Mouse (Mus musculus) layer of hippocampus, postnatal 14 days (tissue): ENCODE results near the gene Esam. TPM values are rescaled to one million over a fixed set of nuclear protein-coding genes. Genes with fewer than 3 reads are reported as not detected.

ENCODE experiments used
- DNase-seq, 2 experiments: peaks; one replicate each; pipeline ENCODE4 v3.0.0; 2021 to 2022; ENCODE audit warnings: low spot score in 2 of 2, mixed read lengths in 1 of 2
- total RNA-seq, 2 experiments: library from RNA; stranded (reverse); gene quantifications; 2 replicates each; pipeline ENCODE4 v1.2.3; 2021

Gene Esam
- total RNA-seq, 2 experiments from 2014 or later, result 26.9 to 27.8 TPM

GRCm38 (mm10) chr9:37554279-37554678, 26.4 kb downstream of the Esam start:
- no peak for DNase-seq

GRCm38 (mm10) chr9:37554838-37555748, 27.2 kb downstream of the Esam start, which contains the start of gene Siae:
Gene Siae (plus strand): TSS chr9:37555698.
- no peak for DNase-seq

- DNase-seq, result peak in 1 of 2 experiments; percentile 67
Observed at GRCm38 (mm10) chr9:37556366-37556765, 28.5 kb downstream of the Esam start.

GRCm38 (mm10) chr9:37560617-37561016, 32.7 kb downstream of the Esam start:
- no peak for DNase-seq

- DNase-seq, result no peak
Observed at GRCm38 (mm10) chr9:37563805-37564204, 35.9 kb downstream of the Esam start.

GRCm38 (mm10) chr9:37567019-37567418, 39.1 kb downstream of the Esam start:
- DNase-seq, result no peak

GRCm38 (mm10) chr9:37567454-37567853, 39.6 kb downstream of the Esam start:
- no peak for DNase-seq

GRCm38 (mm10) chr9:37567892-37568604, 40.2 kb downstream of the Esam start:
- DNase-seq, result peak in 1 of 2 experiments; percentile 55

- no peak for DNase-seq
Observed at GRCm38 (mm10) chr9:37568605-37569214, 40.8 kb downstream of the Esam start.

- DNase-seq, result no peak
Observed at GRCm38 (mm10) chr9:37569231-37569835, 41.5 kb downstream of the Esam start.

GRCm38 (mm10) chr9:37572204-37572876, 44.5 kb downstream of the Esam start:
- no peak for DNase-seq

GRCm38 (mm10) chr9:37576436-37576930, 48.6 kb downstream of the Esam start:
- peak; percentile 40 to 53 for DNase-seq

- no peak for DNase-seq
Observed at GRCm38 (mm10) chr9:37583594-37583993, 55.7 kb downstream of the Esam start.

- no peak for DNase-seq
Observed at GRCm38 (mm10) chr9:37586718-37587117, 58.8 kb downstream of the Esam start.

Other genes with a start within 250 kb of the Esam start
- 1 to 10 TPM; 2.2 to 2.7 TPM for gene Ccdc15, start 179.6 kb upstream of the Esam start, total RNA-seq
- gene Hepacam, start 160.7 kb upstream of the Esam start, total RNA-seq, result 10 to 100 TPM; 77.2 to 81.9 TPM
- gene Robo4, start 126.2 kb upstream of the Esam start, total RNA-seq, result 1 to 10 TPM; 7.6 to 9.9 TPM
- 10 to 100 TPM; 19.0 to 22.3 TPM for gene Robo3, start 94.8 kb upstream of the Esam start, total RNA-seq
- gene Msantd2, start 38.8 kb upstream of the Esam start, total RNA-seq, result 10 to 100 TPM; 22.3 to 22.7 TPM
- 1 to 10 TPM; 3.5 to 6.2 TPM for gene Vsig2, start 11.2 kb downstream of the Esam start, total RNA-seq
- 1,000 to 10,000 TPM; 1,609 to 1,636 TPM for gene Nrgn, start 24.8 kb downstream of the Esam start, total RNA-seq
- 10 to 100 TPM; 12.1 to 14.0 TPM for gene Siae, start 27.6 kb downstream of the Esam start, total RNA-seq
- gene Spa17, start 85.6 kb downstream of the Esam start, total RNA-seq, result 1 to 10 TPM; 1.5 to 4.3 TPM
- 10 to 100 TPM; 50.8 to 50.9 TPM for gene Tbrg1, start 129.2 kb downstream of the Esam start, total RNA-seq
- not detected for gene Panx3, start 141.2 kb downstream of the Esam start, total RNA-seq
- not detected for gene Olfr160, start 188.2 kb downstream of the Esam start, total RNA-seq
- gene Olfr874, start 217.0 kb downstream of the Esam start, total RNA-seq, result not detected
- gene Olfr875, start 243.8 kb downstream of the Esam start, total RNA-seq, result not detected